Mouse (Mus musculus): ENCODE measurements around the gene Cdon.
"Not testable (repeated sequence)": the region's sequence is repeated elsewhere in the genome, so short reads cannot be mapped to it uniquely, and the experiment has no call there.

The Cdon gene

GRCm38 (mm10) chr9:35420805-35421719, at the start of gene Cdon:
Gene Cdon (plus strand): TSS chr9:35421128.
- peak; percentile 86 for DNase-seq (ENCODE audit: low read depth, low spot score)

GRCm38 (mm10) chr9:35372324-35373101, 48.4 kb upstream of the Cdon start:
- peak; percentile 56 for DNase-seq (ENCODE audit: low read depth, low spot score)

GRCm38 (mm10) chr9:35377916-35378315, 43.0 kb upstream of the Cdon start:
- no peak for DNase-seq (ENCODE audit: low read depth, low spot score)

- no peak for DNase-seq (ENCODE audit: low read depth, low spot score)
Measured at GRCm38 (mm10) chr9:35378991-35379390, 41.9 kb upstream of the Cdon start.

GRCm38 (mm10) chr9:35399896-35400295, 21.0 kb upstream of the Cdon start:
- DNase-seq (ENCODE audit: low read depth, low spot score): no peak

- no peak for DNase-seq (ENCODE audit: low read depth, low spot score)
Measured at GRCm38 (mm10) chr9:35400398-35400797, 20.5 kb upstream of the Cdon start.

- no peak for DNase-seq (ENCODE audit: low read depth, low spot score)
Measured at GRCm38 (mm10) chr9:35400831-35401230, 20.1 kb upstream of the Cdon start.

- no peak for DNase-seq (ENCODE audit: low read depth, low spot score)
Measured at GRCm38 (mm10) chr9:35402584-35402991, 18.3 kb upstream of the Cdon start.

- no peak for DNase-seq (ENCODE audit: low read depth, low spot score)
Measured at GRCm38 (mm10) chr9:35403490-35403889, 17.4 kb upstream of the Cdon start.

- DNase-seq (ENCODE audit: low read depth, low spot score): no peak
Measured at GRCm38 (mm10) chr9:35405038-35405905, 15.7 kb upstream of the Cdon start.

GRCm38 (mm10) chr9:35411225-35411965, 9.5 kb upstream of the Cdon start:
- DNase-seq (ENCODE audit: low read depth, low spot score): no peak

GRCm38 (mm10) chr9:35411975-35412374, 9.0 kb upstream of the Cdon start:
- no peak for DNase-seq (ENCODE audit: low read depth, low spot score)

GRCm38 (mm10) chr9:35421730-35422235, 855 bp downstream of the Cdon start:
- peak; percentile 54 for DNase-seq (ENCODE audit: low read depth, low spot score)

GRCm38 (mm10) chr9:35422405-35422941, 1.5 kb downstream of the Cdon start:
- no peak for DNase-seq (ENCODE audit: low read depth, low spot score)

- no peak for DNase-seq (ENCODE audit: low read depth, low spot score)
Measured at GRCm38 (mm10) chr9:35423265-35423664, 2.3 kb downstream of the Cdon start.

- DNase-seq (ENCODE audit: low read depth, low spot score): peak; percentile 43
Measured at GRCm38 (mm10) chr9:35424671-35425070, 3.7 kb downstream of the Cdon start.

- DNase-seq (ENCODE audit: low read depth, low spot score): no peak
Measured at GRCm38 (mm10) chr9:35430476-35430875, 9.5 kb downstream of the Cdon start.

GRCm38 (mm10) chr9:35431396-35431795, 10.5 kb downstream of the Cdon start:
- no peak for DNase-seq (ENCODE audit: low read depth, low spot score)

GRCm38 (mm10) chr9:35432717-35433297, 11.9 kb downstream of the Cdon start:
- DNase-seq (ENCODE audit: low read depth, low spot score): not testable (repeated sequence)

- DNase-seq (ENCODE audit: low read depth, low spot score): no peak
Measured at GRCm38 (mm10) chr9:35434340-35434739, 13.4 kb downstream of the Cdon start.

Data from embryo, embryonic 11.5 days (tissue).